Mouse (Mus musculus) right cerebral cortex, postnatal 25 days (tissue): Measurements from ENCODE around the gene Olfr1356.
"Not testable (repeated sequence)": the region's sequence is repeated elsewhere in the genome, so short reads cannot be mapped to it uniquely, and the experiment has no call there.

Experiments
- DNase-seq: peaks from one replicate; pipeline ENCODE4 v3.0.0; 2022

Olfr1356 gene

GRCm38 (mm10) chr10:78852066-78852465 is at the start of gene Olfr1356:
TSS of gene Olfr1356 (minus strand) at chr10:78852166.
- DNase-seq = no peak

GRCm38 (mm10) chr10:78875240-78875639 is 23.3 kb upstream of the Olfr1356 start, which contains the start of gene Olfr1355:
TSS of gene Olfr1355 (plus strand) at chr10:78875540.
- no peak for DNase-seq

- not testable (repeated sequence) for DNase-seq
Measured at GRCm38 (mm10) chr10:78840456-78840855, 11.5 kb downstream of the Olfr1356 start.

GRCm38 (mm10) chr10:78812358-78813060 is 39.5 kb downstream of the Olfr1356 start:
- peak; percentile 75 for DNase-seq

- DNase-seq = no peak
Measured at GRCm38 (mm10) chr10:78801449-78801848, 50.5 kb downstream of the Olfr1356 start.
